Mouse (Mus musculus): ENCODE measurements around the gene Gsdma. TPM values are rescaled to one million over a fixed set of nuclear protein-coding genes. Genes with fewer than 3 reads are reported as not detected.

Gene Gsdma
- total and polyA plus RNA-seq, 3 experiments: 0.10 TPM; not detected in 2

DNA sequence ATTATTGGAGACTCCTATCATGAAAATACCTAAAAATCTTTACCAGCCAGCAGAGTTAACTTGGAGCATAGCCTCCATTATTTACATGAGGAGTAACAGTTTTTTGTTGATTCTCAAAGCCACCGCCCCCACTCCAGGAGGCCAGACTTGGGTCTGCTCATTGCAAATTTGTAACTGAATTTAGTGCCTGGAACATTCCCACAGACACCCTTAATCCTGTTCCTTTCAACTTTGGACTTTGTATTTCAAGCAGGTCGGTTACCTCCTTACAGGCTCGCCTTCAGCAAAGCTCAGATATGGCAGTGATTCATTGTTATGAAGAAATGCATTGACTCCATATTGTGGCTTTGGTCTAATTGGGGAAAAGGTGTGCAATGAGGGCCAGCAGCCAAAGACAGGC is 19.4 kb upstream of the Gsdma start:
- no peaks in the 10 kb centered on the region for H3K9me3 ChIP-seq (replicated peaks; ENCODE audit: low read length)
- H3K4me3 ChIP-seq (replicated peaks in 1 of 3; ENCODE audit: low read depth in 2 of 3, low read length in 2 of 3, poor library complexity in 1 of 3): no peak overlapping the region
- H3K9ac ChIP-seq (ENCODE audit: insufficient read depth, low read depth): no peak overlapping the region
- no peaks in the 10 kb centered on the region for H3K36me3 ChIP-seq (replicated peaks in 1 of 2; ENCODE audit: control insufficient read depth in 1 of 2, insufficient read depth in 1 of 2, low read length in 1 of 2)
- H3K79me2 ChIP-seq (replicated peaks; ENCODE audit: control insufficient read depth, extremely low read depth, insufficient read depth, poor library complexity, severe bottlenecking): no peaks in the 10 kb centered on the region
- TF ChIP-seq ZKSCAN1 (IDR thresholded peaks at IDR 0.05; ENCODE audit: borderline replicate concordance, low read depth, low read length) (no peak), ZNF384 (IDR thresholded peaks at IDR 0.05; ENCODE audit: low read depth, low read length) (no peak), CHD2 (IDR thresholded peaks at IDR 0.05; ENCODE audit: low read length) (no peak), ELF1 (IDR thresholded peaks at IDR 0.05; ENCODE audit: low read depth, low read length) (no peak), SIN3A (IDR thresholded peaks at IDR 0.05; ENCODE audit: low read length) (no peak), CHD1 (IDR thresholded peaks at IDR 0.05; ENCODE audit: low read depth, low read length) (no peak), USF1 (IDR thresholded peaks at IDR 0.05; ENCODE audit: low read depth, low read length) (no peak)
- in situ Hi-C loops (cut with MboI; ENCODE audit: low pct_ligation_motif_present, low pct_unique_long_range_greater_than_20kb, low sequenced_read_pairs): loop anchor here (25.0 kb wide), 1 partner anchor 307 kb away; the partner anchor contains the start of genes Neurod2 and Ppp1r1b
- peaks cover 79% of the 10 kb centered on the region for H3K27me3 ChIP-seq (replicated peaks)
- no peaks in the 10 kb centered on the region for H3K4me1 ChIP-seq (ENCODE audit: control insufficient read depth in 1 of 2, insufficient read depth in 2 of 2)
- dilution Hi-C loops (cut with MboI; ENCODE audit: extremely low pct_ligation_motif_present, extremely low pct_unique_long_range_greater_than_20kb, low sequenced_read_pairs): no loop called here
- H3K27ac ChIP-seq (ENCODE audit: insufficient read depth, low read depth): no peak overlapping the region
- H3K4me2 ChIP-seq (ENCODE audit: insufficient read depth, low read depth, poor library complexity, severe bottlenecking): no peak overlapping the region
- DNase-seq (ENCODE audit: extremely low read depth): no peak

DNA sequence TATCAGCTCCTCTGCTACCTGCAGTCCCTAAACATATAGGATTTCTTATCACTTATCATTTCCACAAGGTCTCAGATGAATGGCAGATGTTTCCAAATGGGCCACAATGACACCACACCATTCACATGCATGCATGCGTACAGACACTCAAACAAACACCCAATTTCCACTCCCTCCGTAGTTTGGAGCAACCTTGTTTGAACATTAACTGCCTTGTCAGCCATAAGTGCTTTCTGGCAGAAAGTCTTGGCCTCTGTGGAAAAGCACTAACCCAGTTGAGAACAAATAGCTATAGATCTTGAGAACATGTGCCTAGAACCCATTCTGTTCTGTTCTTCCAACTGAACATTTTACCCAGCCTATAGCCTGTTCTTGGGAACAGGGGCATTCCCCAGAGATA is 18.2 kb upstream of the Gsdma start:
- H3K27me3 ChIP-seq (replicated peaks): peaks cover 83% of the 10 kb centered on the region
- no peak overlapping the region for H3K4me2 ChIP-seq (ENCODE audit: insufficient read depth, low read depth, poor library complexity, severe bottlenecking)
- no peak for DNase-seq (ENCODE audit: extremely low read depth)
- H3K36me3 ChIP-seq (replicated peaks in 1 of 2; ENCODE audit: control insufficient read depth in 1 of 2, insufficient read depth in 1 of 2, low read length in 1 of 2): no peaks in the 10 kb centered on the region
- no peak overlapping the region for H3K27ac ChIP-seq (ENCODE audit: insufficient read depth, low read depth)
- dilution Hi-C loops (cut with MboI; ENCODE audit: extremely low pct_ligation_motif_present, extremely low pct_unique_long_range_greater_than_20kb, low sequenced_read_pairs): no loop called here
- in situ Hi-C loops (cut with MboI; ENCODE audit: low pct_ligation_motif_present, low pct_unique_long_range_greater_than_20kb, low sequenced_read_pairs): loop anchor here (25.0 kb wide), 1 partner anchor 309 kb away; the partner anchor contains the start of genes Neurod2 and Ppp1r1b
- no peaks in the 10 kb centered on the region for H3K9me3 ChIP-seq (replicated peaks; ENCODE audit: low read length)
- no peak overlapping the region for H3K9ac ChIP-seq (ENCODE audit: insufficient read depth, low read depth)
- H3K4me1 ChIP-seq (ENCODE audit: control insufficient read depth in 1 of 2, insufficient read depth in 2 of 2): no peaks in the 10 kb centered on the region
- no peak overlapping the region for H3K4me3 ChIP-seq (replicated peaks in 1 of 3; ENCODE audit: low read depth in 2 of 3, low read length in 2 of 3, poor library complexity in 1 of 3)
- no peaks in the 10 kb centered on the region for H3K79me2 ChIP-seq (replicated peaks; ENCODE audit: control insufficient read depth, extremely low read depth, insufficient read depth, poor library complexity, severe bottlenecking)
- TF ChIP-seq ETS1 (conservative IDR thresholded peaks at IDR 0.05; ENCODE audit: low read depth, low read length): no peak
- no peak for TF ChIP-seq SIN3A (IDR thresholded peaks at IDR 0.05; ENCODE audit: low read length)
- TF ChIP-seq POLR2AphosphoS2 (IDR thresholded peaks at IDR 0.05; ENCODE audit: low read depth, low read length): no peak
- no peak for TF ChIP-seq RCOR1 (conservative IDR thresholded peaks at IDR 0.05; ENCODE audit: low read depth, low read length)
- TF ChIP-seq NRF1 (IDR thresholded peaks at IDR 0.05; ENCODE audit: low read depth, low read length): no peak
- TF ChIP-seq ZKSCAN1 (IDR thresholded peaks at IDR 0.05; ENCODE audit: borderline replicate concordance, low read depth, low read length): no peak
- TF ChIP-seq EP300 (IDR thresholded peaks at IDR 0.05; ENCODE audit: low read length): no peak
- TF ChIP-seq MAZ (IDR thresholded peaks at IDR 0.05; ENCODE audit: low read depth, low read length): no peak
- TF ChIP-seq CTCF (conservative IDR thresholded peaks at IDR 0.05 in 1 of 2, IDR thresholded peaks at IDR 0.05 in 1 of 2; ENCODE audit: low read depth in 2 of 2, low read length in 2 of 2): no peak
- TF ChIP-seq BHLHE40 (IDR thresholded peaks at IDR 0.05; ENCODE audit: low read depth, low read length): no peak
- no peak for TF ChIP-seq TCF12 (IDR thresholded peaks at IDR 0.05; ENCODE audit: low read depth, low read length)
- no peak for TF ChIP-seq CHD2 (IDR thresholded peaks at IDR 0.05; ENCODE audit: low read length)
- no peak for TF ChIP-seq PAX5 (IDR thresholded peaks at IDR 0.05; ENCODE audit: low read length)

All from CH12.LX (cell line).